Mouse (Mus musculus) gastrocnemius, postnatal 4 days (tissue): ENCODE measurements around the gene 1700001J03Rik. TPM values are rescaled to one million over a fixed set of nuclear protein-coding genes. Genes with fewer than 3 reads are reported as not detected.
"Not testable (repeated sequence)": the region's sequence is repeated elsewhere in the genome, so short reads cannot be mapped to it uniquely, and the experiment has no call there.

Source experiments
- DNase-seq, 2 experiments: peaks; one replicate each; pipeline ENCODE4 v3.0.0; 2021 to 2022; ENCODE audit warnings: low spot score in 2 of 2, mixed read lengths in 2 of 2
- long read RNA-seq, 2 experiments: library from polyadenylated mRNA; stranded (forward); transcript quantifications; one replicate each; pipeline ENCODE4 v2.0.0; 2021
- total RNA-seq, 2 experiments: library from RNA; stranded (reverse); gene quantifications; 2 replicates each; pipeline ENCODE4 v1.2.3; 2021

Gene 1700001J03Rik
- total RNA-seq, result 1 to 10 TPM in 1 of 2 experiments, under 1 TPM in 1; 0.60 to 1.3 TPM
- long read RNA-seq, experiment 1, result 0 reads
- long read RNA-seq, experiment 2, result 0 reads

DNA sequence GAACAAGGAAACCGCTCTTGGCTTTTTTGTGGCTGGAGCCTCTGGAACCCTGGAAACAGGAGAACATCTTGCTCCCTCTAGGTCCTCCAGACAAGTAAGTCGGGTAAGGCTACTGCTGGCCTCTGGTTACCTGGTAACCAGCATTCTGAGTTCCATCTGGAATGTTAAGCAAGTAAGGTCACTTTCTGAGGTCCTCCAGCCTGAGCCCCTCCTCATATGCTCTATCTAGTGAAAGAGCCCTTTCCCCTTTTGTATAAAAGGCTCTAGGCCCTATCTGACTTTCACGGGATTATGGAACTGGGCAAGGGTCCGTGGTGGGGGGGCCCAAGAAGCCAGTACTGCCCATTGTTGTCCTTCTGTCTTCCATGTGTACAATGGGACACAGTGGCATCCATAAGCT lies at the start of gene 1700001J03Rik:
Gene 1700001J03Rik, minus strand, starts transcription at position 101 of the 400 bp plus-strand sequence.
- not testable (repeated sequence) for DNase-seq

DNA sequence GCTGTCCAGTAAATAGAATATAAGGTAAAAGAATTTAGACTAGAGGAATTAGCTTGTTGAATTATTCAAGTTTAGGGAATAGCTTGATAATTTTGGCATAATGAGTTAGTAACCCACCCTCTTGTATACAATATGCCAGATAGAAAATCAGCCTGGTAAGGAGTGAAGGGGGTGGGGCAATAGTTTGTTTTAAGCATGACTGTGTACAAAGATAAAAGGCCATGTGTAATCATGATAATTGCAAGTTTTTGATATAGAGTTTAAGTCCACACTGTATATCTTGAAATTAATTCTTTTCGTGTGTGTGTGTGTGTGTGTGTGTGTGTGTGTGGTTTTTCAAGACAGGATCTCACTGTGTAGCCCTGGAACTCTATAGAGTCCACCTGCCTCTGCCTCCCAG lies 49.2 kb upstream of the 1700001J03Rik start:
- no peak for DNase-seq

GRCm38 (mm10) chr5:146232816-146233215 lies 47.7 kb upstream of the 1700001J03Rik start:
- DNase-seq, result no peak

DNA sequence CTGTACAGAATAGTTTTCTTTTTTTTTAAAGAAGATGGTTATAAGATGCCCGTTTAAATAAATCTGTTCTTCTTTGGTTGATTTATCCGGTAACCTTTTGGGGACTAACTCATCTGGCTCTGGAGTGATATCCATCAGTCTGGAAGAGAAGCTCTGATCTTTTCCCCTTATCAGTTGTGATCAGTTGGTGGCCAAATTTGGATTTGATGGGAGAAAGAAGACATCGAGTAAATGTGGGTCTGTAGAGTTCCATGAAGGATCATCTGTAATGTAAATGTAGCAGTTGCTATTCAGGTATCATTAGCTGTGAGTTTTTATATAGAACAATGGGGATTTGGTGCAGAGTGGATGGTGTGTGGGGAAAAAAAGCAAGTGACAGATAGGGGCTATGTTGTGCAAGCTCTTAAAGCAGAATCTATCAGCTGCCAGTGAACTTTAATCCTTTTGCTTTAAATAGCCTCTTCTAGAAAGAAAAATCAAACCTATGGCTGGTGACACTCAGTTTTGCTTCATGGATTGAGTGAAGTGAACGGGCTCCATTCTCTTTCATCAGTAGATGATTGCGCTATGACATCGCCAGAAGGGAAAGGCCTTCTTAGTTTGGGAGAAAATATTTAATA lies 47.1 kb upstream of the 1700001J03Rik start:
- DNase-seq, result no peak

DNA sequence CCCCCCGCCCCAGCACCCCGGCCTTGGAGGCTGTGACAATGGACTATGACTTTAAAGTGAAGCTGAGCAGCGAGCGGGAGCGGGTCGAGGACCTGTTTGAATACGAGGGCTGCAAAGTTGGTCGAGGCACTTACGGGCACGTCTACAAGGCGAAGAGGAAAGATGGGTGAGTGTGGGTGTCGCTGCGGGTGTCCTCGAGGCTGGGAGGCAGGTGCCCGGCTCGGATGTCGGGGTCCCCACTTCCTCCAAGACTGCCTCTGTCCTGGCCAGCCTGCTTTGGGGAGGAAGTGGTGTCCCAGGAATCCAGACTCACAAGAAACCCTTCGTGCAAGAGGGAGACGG lies 46.5 kb upstream of the 1700001J03Rik start:
- peak in 1 of 2 experiments; percentile 28 for DNase-seq

GRCm38 (mm10) chr5:146230864-146231654 lies 46.0 kb upstream of the 1700001J03Rik start, which contains the start of gene Cdk8:
Gene Cdk8, plus strand, starts transcription at chr5:146231230.
- DNase-seq, result peak; percentile 73 to 91

GRCm38 (mm10) chr5:146229869-146230650 lies 45.0 kb upstream of the 1700001J03Rik start:
- DNase-seq, result no peak

DNA sequence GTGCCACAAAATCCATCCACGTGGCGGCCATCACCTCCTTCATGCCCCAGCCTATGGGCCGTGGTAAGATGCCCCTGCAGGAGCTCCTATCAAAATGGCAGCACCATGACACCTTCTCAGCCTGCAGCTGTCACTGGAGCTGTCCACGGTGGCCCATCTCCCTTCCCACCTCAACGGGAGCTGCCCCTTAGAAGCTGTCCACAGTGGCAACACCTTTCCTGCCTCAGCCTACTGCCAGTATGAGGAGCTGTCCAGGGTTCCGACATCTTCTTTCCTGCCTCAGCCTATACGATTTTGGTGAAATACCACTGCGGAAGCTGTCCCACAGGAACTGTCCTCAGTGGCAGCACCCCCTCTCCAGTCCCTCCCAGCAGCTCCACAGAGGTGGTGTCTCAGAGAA lies 42.4 kb upstream of the 1700001J03Rik start:
- no peak for DNase-seq

GRCm38 (mm10) chr5:146223786-146224185 lies 38.7 kb upstream of the 1700001J03Rik start:
- peak in 1 of 2 experiments; percentile 32 for DNase-seq

- no peak for DNase-seq
Measured at GRCm38 (mm10) chr5:146221722-146222121, 36.6 kb upstream of the 1700001J03Rik start.

DNA sequence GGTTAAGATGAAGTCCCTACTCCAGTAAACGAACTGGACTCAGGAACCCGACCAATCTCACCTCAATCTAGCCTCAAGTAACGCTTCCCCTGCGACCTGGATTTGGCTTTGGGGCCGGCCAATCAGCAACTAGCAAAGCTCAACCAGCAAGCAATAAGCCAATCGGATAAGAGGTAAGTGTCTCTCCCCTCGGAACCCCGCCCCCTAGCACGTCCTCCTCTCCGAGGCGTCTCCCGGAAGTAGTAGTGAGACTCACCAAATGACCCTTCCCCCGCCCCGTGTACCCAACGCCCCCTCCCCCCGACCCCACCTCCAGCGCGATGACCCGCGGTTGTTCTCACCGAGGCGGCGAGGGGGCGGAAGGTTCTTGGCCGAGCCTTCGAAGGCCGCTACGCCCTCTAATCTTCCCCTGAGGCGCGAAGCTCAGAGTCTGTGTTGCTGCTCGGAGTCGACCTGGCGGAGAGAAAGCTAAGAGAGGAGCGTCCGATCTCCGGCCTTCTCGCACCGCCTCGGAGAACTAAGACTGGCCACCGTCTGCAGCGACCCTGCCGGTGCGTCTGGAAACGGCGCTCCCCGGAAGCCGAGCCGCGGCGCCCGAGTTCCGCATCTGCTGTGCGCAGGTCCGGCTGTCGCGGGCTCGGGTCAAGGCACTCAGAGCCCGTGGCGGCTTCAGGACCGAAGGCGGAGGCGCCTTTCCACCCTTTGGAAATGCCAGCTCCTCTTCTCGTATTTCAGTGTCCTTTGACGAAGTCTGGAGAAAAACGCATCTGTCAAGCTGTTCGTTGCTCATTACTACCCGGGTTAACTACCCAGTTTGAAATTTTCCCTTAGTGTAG lies 36.0 kb upstream of the 1700001J03Rik start, which contains the start of gene Rnf6:
Gene Rnf6, minus strand, starts transcription at position 677 of the 836 bp plus-strand sequence.
- peak; percentile 82 to 95 for DNase-seq

GRCm38 (mm10) chr5:146220501-146220878 lies 35.4 kb upstream of the 1700001J03Rik start:
- no peak for DNase-seq

- no peak for DNase-seq
Measured at GRCm38 (mm10) chr5:146205537-146205936, 20.4 kb upstream of the 1700001J03Rik start.

DNA sequence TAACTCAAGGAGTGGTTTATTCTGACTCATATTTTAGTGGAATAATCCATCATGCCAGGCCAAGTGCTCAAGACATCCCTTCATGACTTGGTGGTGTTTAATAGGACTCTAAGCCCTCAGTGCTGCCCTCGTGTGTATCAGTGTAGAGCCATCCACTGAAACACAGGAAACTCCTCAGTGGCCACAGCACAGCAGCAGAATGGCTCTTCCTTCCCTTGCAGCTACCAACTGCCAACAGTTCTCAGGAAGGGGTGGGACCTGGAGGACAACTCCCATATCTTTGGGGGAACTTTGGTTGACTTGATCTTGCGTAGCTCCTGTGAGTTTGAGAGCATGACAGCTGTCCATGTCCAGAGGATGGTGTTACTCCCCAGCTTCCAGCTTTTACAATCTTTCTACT lies 18.8 kb upstream of the 1700001J03Rik start:
- DNase-seq, result no peak

GRCm38 (mm10) chr5:146200580-146200979 lies 15.5 kb upstream of the 1700001J03Rik start:
- DNase-seq, result no peak

GRCm38 (mm10) chr5:146199540-146199939 lies 14.4 kb upstream of the 1700001J03Rik start:
- no peak for DNase-seq

DNA sequence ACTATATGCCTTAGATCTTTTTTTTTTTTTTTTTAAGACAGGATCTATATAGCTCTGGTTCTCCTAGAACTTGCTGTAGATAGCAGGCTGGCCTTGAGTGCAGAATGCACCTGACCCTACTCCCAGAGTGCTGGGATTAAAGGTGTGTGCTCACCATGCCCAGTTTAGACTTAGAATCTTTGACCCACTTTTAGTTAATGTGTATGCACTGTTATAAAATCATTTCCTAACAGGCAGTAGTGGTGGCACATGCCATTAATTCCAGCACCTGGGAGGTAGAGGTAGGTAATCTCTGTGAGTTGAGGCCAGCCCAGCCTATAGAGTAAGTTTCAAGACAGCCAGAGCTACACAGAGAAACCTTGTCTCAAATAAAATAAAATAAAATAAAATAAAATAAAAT lies 14.0 kb upstream of the 1700001J03Rik start:
- DNase-seq, result no peak

- no peak for DNase-seq
Measured at GRCm38 (mm10) chr5:146193360-146193759, 8.3 kb upstream of the 1700001J03Rik start.

GRCm38 (mm10) chr5:146190501-146191269 lies 5.6 kb upstream of the 1700001J03Rik start:
- DNase-seq, result no peak

DNA sequence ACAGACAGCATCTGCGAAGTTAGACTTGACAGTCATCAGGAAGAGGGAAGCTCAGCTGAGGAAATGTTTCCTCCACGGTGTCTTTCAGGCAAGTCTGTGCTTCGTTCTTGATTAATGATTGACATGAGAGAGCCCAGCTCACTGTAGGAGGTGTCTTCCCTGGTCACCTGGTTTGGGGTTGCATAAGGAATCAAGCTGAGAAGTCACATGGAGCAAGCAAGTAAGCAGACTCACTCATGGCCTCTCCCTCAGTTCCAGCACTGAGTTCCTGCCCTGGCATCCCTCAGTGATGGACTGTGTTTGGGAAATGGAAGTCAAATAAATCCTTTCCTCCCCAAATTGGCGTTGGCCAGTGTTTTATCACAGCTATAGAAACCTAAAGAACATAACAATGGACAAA lies 5.0 kb upstream of the 1700001J03Rik start:
- DNase-seq, result no peak
